Mouse (Mus musculus) CH12.LX (cell line): ENCODE data around the gene Plekhb1. TPM values are rescaled to one million over a fixed set of nuclear protein-coding genes. Genes with fewer than 3 reads are reported as not detected.

ENCODE experiments used
- DNase-seq: peaks from one replicate; pipeline ENCODE4 v3.0.0-alpha.2; 2013; ENCODE audit errors: extremely low read depth
- H3K27ac ChIP-seq: 2 replicates; pipeline ENCODE4 v1.5.1; 2012; ENCODE audit warnings: low read depth, mild to moderate bottlenecking, control low read depth, moderate library complexity; ENCODE audit not compliant: insufficient read depth
- H3K27me3 ChIP-seq: replicated peaks from 2 replicates; pipeline ENCODE3; 2012; ENCODE audit warnings: inconsistent platforms
- H3K36me3 ChIP-seq, 2 experiments: replicated peaks in 1 of 2; 2 replicates each; pipeline versions ENCODE3 to v1.6.1; 2012; ENCODE audit warnings: inconsistent platforms in 1 of 2, low read length in 1 of 2, mild to moderate bottlenecking in 1 of 2, mixed read lengths in 1 of 2, moderate library complexity in 1 of 2; ENCODE audit not compliant: control insufficient read depth in 1 of 2, insufficient read depth in 1 of 2
- H3K4me1 ChIP-seq, 2 experiments: 2 replicates each; pipeline ENCODE4 v1.6.1; 2012; ENCODE audit warnings: inconsistent platforms in 1 of 2, moderate library complexity in 1 of 2; ENCODE audit not compliant: insufficient read depth in 2 of 2, control insufficient read depth in 1 of 2
- H3K4me2 ChIP-seq: 2 replicates; pipeline ENCODE4 v1.6.1; 2012; ENCODE audit warnings: low read depth, mild to moderate bottlenecking, control low read depth; ENCODE audit not compliant: poor library complexity, insufficient read depth, severe bottlenecking
- H3K4me3 ChIP-seq, 3 experiments: fragments of 150-350 bp in 1 of 3; sonication (generic) in 1 of 3; replicated peaks in 1 of 3; 2 replicates each; pipeline versions ENCODE3 to v1.5.1; 2011 to 2012; ENCODE audit warnings: low read depth in 2 of 3, low read length in 2 of 3, mild to moderate bottlenecking in 2 of 3, moderate library complexity in 2 of 3, control low read depth in 1 of 3, improper control_type of control experiment in 1 of 3, inconsistent platforms in 1 of 3, mixed read lengths in 1 of 3; ENCODE audit not compliant: poor library complexity in 1 of 3
- H3K79me2 ChIP-seq: replicated peaks from 2 replicates; pipeline ENCODE4 v1.6.1; 2012; ENCODE audit warnings: mild to moderate bottlenecking, moderate library complexity; ENCODE audit not compliant: control insufficient read depth, poor library complexity, insufficient read depth, severe bottlenecking; ENCODE audit errors: extremely low read depth
- H3K9ac ChIP-seq: 2 replicates; pipeline ENCODE4 v1.6.1; 2012; ENCODE audit warnings: low read depth, mild to moderate bottlenecking, control low read depth, moderate library complexity; ENCODE audit not compliant: insufficient read depth
- H3K9me3 ChIP-seq: replicated peaks from 2 replicates; pipeline ENCODE3; 2012; ENCODE audit warnings: low read length, inconsistent platforms, mixed read lengths
- CHD1 ChIP-seq: IDR thresholded peaks from 2 replicates; pipeline ENCODE4 v1.6.1; 2012; ENCODE audit warnings: low read depth, low read length, improper control_type of control experiment, inconsistent platforms
- E2F4 ChIP-seq: IDR thresholded peaks from 2 replicates; pipeline ENCODE4 v1.6.1; 2011; ENCODE audit warnings: low read depth, low read length, improper control_type of control experiment; ENCODE audit not compliant: insufficient replicate concordance
- ELF1 ChIP-seq: IDR thresholded peaks from 2 replicates; pipeline ENCODE4 v1.6.1; 2014; ENCODE audit warnings: low read depth, mild to moderate bottlenecking, inconsistent platforms, low read length, improper control_type of control experiment
- EP300 ChIP-seq: IDR thresholded peaks from 2 replicates; pipeline ENCODE4 v1.6.1; 2011; ENCODE audit warnings: low read length, improper control_type of control experiment
- GABPA ChIP-seq: IDR thresholded peaks from 2 replicates; pipeline ENCODE4 v1.6.1; 2012; ENCODE audit warnings: low read depth, low read length, improper control_type of control experiment, inconsistent platforms; ENCODE audit not compliant: insufficient replicate concordance
- HCFC1 ChIP-seq: IDR thresholded peaks from 2 replicates; pipeline ENCODE4 v1.6.1; 2012; ENCODE audit warnings: low read depth, mild to moderate bottlenecking, inconsistent platforms, low read length, improper control_type of control experiment
- IRF4 ChIP-seq: IDR thresholded peaks from 2 replicates; pipeline ENCODE4 v1.6.1; 2014; ENCODE audit warnings: low read depth, mild to moderate bottlenecking, inconsistent platforms, low read length, improper control_type of control experiment
- JUND ChIP-seq: conservative IDR thresholded peaks from 2 replicates; pipeline ENCODE4 v1.6.1; 2011; ENCODE audit warnings: low read depth, low read length, improper control_type of control experiment
- KAT2A ChIP-seq: IDR thresholded peaks from 2 replicates; pipeline ENCODE4 v1.6.1; 2012; ENCODE audit warnings: low read length, improper control_type of control experiment, inconsistent platforms; ENCODE audit not compliant: insufficient replicate concordance
- MAX ChIP-seq: IDR thresholded peaks from 2 replicates; pipeline ENCODE4 v1.6.1; 2011; ENCODE audit warnings: low read length, improper control_type of control experiment
- MAZ ChIP-seq: IDR thresholded peaks from 2 replicates; pipeline ENCODE4 v1.6.1; 2012; ENCODE audit warnings: low read depth, mild to moderate bottlenecking, inconsistent platforms, low read length, improper control_type of control experiment, moderate library complexity
- MXI1 ChIP-seq: IDR thresholded peaks from 2 replicates; pipeline ENCODE4 v1.6.1; 2011; ENCODE audit warnings: mild to moderate bottlenecking, low read depth, low read length, improper control_type of control experiment
- NRF1 ChIP-seq: IDR thresholded peaks from 2 replicates; pipeline ENCODE4 v1.6.1; 2014; ENCODE audit warnings: low read depth, mild to moderate bottlenecking, inconsistent platforms, low read length, improper control_type of control experiment, moderate library complexity
- PAX5 ChIP-seq: IDR thresholded peaks from 2 replicates; pipeline ENCODE4 v1.6.1; 2012; ENCODE audit warnings: low read length, inconsistent platforms, mixed read lengths
- POLR2A ChIP-seq: IDR thresholded peaks from 2 replicates; pipeline ENCODE4 v1.6.1; 2011; ENCODE audit warnings: low read depth, mild to moderate bottlenecking, improper control_type of control experiment, low read length
- RCOR1 ChIP-seq: conservative IDR thresholded peaks from 2 replicates; pipeline ENCODE4 v1.6.1; 2012; ENCODE audit warnings: low read depth, mild to moderate bottlenecking, inconsistent platforms, low read length, improper control_type of control experiment
- SIN3A ChIP-seq: IDR thresholded peaks from 2 replicates; pipeline ENCODE4 v1.6.1; 2012; ENCODE audit warnings: low read length, improper control_type of control experiment, inconsistent platforms
- TCF12 ChIP-seq: IDR thresholded peaks from 2 replicates; pipeline ENCODE4 v1.6.1; 2014; ENCODE audit warnings: low read depth, mild to moderate bottlenecking, inconsistent platforms, low read length, improper control_type of control experiment
- UBTF ChIP-seq: IDR thresholded peaks from 2 replicates; pipeline ENCODE4 v1.6.1; 2012; ENCODE audit warnings: low read depth, mild to moderate bottlenecking, inconsistent platforms, low read length, improper control_type of control experiment, moderate library complexity
- ZC3H11A ChIP-seq: IDR thresholded peaks from 2 replicates; pipeline ENCODE4 v1.6.1; 2012; ENCODE audit warnings: low read depth, mild to moderate bottlenecking, inconsistent platforms, low read length, improper control_type of control experiment
- dilution Hi-C: fragments of 300-500 bp; cut with MboI; formaldehyde crosslinking; loops from 2 replicates; pipeline ENCODE4 v1.14.3; 2020; ENCODE audit warnings: low sequenced_read_pairs; ENCODE audit not compliant: extremely low pct_unique_long_range_greater_than_20kb, extremely low pct_ligation_motif_present
- in situ Hi-C: fragments of 300-500 bp; cut with MboI; formaldehyde crosslinking; loops from 3 replicates; pipeline ENCODE4 v1.14.3; 2019; ENCODE audit warnings: low sequenced_read_pairs, low pct_ligation_motif_present, low pct_unique_long_range_greater_than_20kb, mixed read lengths
- polyA plus RNA-seq: library from polyadenylated mRNA; unstranded; fragments of >175 nt; gene quantifications from 2 replicates; pipeline ENCODE4 v1.2.1, GENCODE M21; 2012; ENCODE audit warnings: low read depth; ENCODE audit not compliant: insufficient read length
- total RNA-seq, 2 experiments: library from RNA; depleted of rRNA; stranded (reverse); fragments of 300-350 nt in 1 of 2; fragments of >200 nt in 1 of 2; gene quantifications; 2 replicates each; pipeline ENCODE4 v1.2.3; 2012 to 2014

The Plekhb1 gene
- total and polyA plus RNA-seq, 3 experiments: 0.04 TPM; not detected in 2

DNA sequence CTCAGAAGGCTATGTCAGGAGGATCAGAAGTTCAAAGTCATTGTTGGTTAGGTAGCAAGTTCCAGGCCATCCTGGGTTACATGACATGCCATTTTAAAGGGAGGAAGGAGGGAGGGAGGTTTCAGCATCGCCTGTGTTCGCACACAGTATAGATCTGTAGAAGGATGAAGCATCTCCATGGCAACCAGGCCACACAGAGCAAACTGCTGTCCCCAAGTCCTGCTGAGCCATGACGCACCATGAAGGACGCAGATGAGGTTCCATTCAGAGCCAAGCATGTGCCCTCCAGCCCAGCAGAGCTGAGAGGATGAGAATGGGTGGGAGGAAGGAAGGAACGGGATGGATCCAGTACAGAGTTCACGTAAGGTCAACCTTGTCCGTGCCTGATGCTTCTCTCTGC, 11.2 kb upstream of the Plekhb1 start:
- TF ChIP-seq SIN3A (no peak), KAT2A (no peak), JUND (no peak), IRF4 (no peak), E2F4 (no peak), NRF1 (no peak), MAX (no peak), MAZ (no peak), MXI1 (no peak), TCF12 (no peak), ZC3H11A (no peak), POLR2A (no peak), PAX5 (no peak), CHD1 (no peak), UBTF (no peak), EP300 (no peak), GABPA (no peak), ELF1 (no peak)
- dilution Hi-C loops: no loop called here
- DNase-seq: no peak
- no peak overlapping the region for H3K9ac ChIP-seq
- no peaks in the 10 kb centered on the region for H3K9me3 ChIP-seq
- no peak overlapping the region for H3K4me3 ChIP-seq
- H3K4me1 ChIP-seq: no peaks in the 10 kb centered on the region
- no peak overlapping the region for H3K27ac ChIP-seq
- peaks cover 65% of the 10 kb centered on the region for H3K27me3 ChIP-seq
- H3K79me2 ChIP-seq: no peaks in the 10 kb centered on the region
- in situ Hi-C loops: no loop called here
- no peak overlapping the region for H3K4me2 ChIP-seq
- H3K36me3 ChIP-seq: no peaks in the 10 kb centered on the region

DNA sequence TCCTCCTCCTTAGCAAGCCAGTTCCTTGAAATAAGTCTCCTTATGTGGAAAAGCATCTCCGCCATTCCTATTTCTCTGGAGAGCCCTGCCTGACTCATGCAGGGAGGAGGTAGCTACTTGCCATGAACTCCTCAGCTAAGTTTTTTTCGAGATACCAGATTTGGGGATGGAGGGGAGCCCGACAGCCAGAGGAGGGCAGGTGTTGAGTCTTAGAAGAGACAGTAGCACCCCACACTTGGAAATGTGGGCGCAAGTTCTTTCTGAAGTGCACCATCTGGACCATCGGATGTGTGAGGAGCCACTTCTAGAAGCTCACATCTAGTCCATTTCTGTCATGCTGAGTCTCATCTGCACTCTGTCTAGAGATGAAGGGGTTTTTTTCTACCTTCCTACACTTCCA, 8.4 kb upstream of the Plekhb1 start:
- Histone ChIP-seq H3K4me3 (no peak overlapping the region), H3K9ac (no peak overlapping the region), H3K9me3 (no peaks in the 10 kb centered on the region), H3K27ac (no peak overlapping the region), H3K4me1 (no peaks in the 10 kb centered on the region), H3K4me2 (no peak overlapping the region)
- in situ Hi-C loops (no loop called here), dilution Hi-C loops (no loop called here)
- no peak for DNase-seq
- TF ChIP-seq ZC3H11A: no peak
- TF ChIP-seq SIN3A: no peak
- no peak for TF ChIP-seq HCFC1
- TF ChIP-seq POLR2A: no peak
- TF ChIP-seq RCOR1: no peak
- TF ChIP-seq, all 38 proteins: peak for 0
- H3K27me3 ChIP-seq: peaks cover 66% of the 10 kb centered on the region
- H3K79me2 ChIP-seq: no peaks in the 10 kb centered on the region
- H3K36me3 ChIP-seq: no peaks in the 10 kb centered on the region
